In the genomic region with DNA sequence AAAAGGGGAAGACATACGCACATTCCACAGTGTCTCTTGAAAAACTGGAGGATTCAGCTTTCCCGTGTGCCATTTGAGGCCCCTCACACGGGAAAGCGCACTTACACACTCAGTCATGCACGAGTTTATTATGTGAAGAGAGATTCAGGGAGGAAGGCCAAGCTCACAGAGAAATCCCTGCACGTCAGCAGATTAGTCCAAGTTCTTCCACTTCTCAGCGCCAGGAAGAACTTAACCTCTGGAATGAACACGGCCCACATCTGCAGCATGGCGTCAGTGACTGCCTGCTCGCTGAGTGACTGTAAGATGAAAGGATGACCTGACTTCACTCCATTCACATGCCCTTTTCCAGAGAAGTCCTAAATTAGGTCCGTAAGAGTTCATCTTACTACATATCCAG, we compare ENCODE assay signal across 13 mouse cellular contexts. TPM values are rescaled to one million over a fixed set of nuclear protein-coding genes. Genes with fewer than 3 reads are reported as not detected.
DNase-seq lines count a peak whose midpoint lies in the region; ATAC-seq and TF ChIP-seq lines count a peak whose summit lies in the region.
"Had no signal": no experiment of that assay in that cellular context is flagged by ENCODE, and none has a peak within 500 bp of the region (broad histone marks: within the 10 kb centered on the region; RNA-seq: fewer than 3 reads in every experiment).

No protein-coding gene starts in this region.

- DNase-seq in limb, embryonic 14.5 days (ENCODE audit: low spot score), result peak; percentile 70
- DNase-seq in limb, embryonic 10.5 days (ENCODE audit: low spot score), result no peak
- DNase-seq in gastrocnemius, postnatal 10 days, result peak; percentile 20
- DNase-seq in kidney, postnatal 0 days (ENCODE audit: low spot score), result peak; percentile 24
- no peak for DNase-seq in right cerebral cortex, postnatal 36 days (ENCODE audit: low spot score in 2 of 2)
- DNase-seq in frontal cortex, postnatal 25 days (ENCODE audit: low spot score in 2 of 2), result no peak
- no peak for DNase-seq in left cerebral cortex, adult 9 months (ENCODE audit: low spot score in 2 of 2)
- DNase-seq: adrenal gland, adult 2 months; cerebellum, postnatal 36 days; thymus, postnatal 14 days had no signal

- H3K27ac ChIP-seq in limb, embryonic 14.5 days (replicated peaks; ENCODE audit: low read depth, low read length), result no peak overlapping the region
- H3K27ac ChIP-seq in limb, embryonic 10.5 days, result no peak overlapping the region
- no peak overlapping the region for H3K27ac ChIP-seq in kidney, postnatal 0 days
- peak overlapping the region; percentile 79 for H3K27ac ChIP-seq in stomach, embryonic 14.5 days (ENCODE audit: low read length)
- H3K27ac ChIP-seq: liver, embryonic 12.5 days; midbrain, embryonic 10.5 days had no signal

- WGBS in limb, embryonic 14.5 days, result 38% methylated on average over 11 of the region's 11 CpGs
- 71% methylated on average over 11 of the region's 11 CpGs for WGBS in limb, embryonic 10.5 days
- WGBS in kidney, postnatal 0 days, result 54% methylated on average over 11 of the region's 11 CpGs
- 42% methylated on average over 11 of the region's 11 CpGs for WGBS in stomach, embryonic 14.5 days

- TF ChIP-seq POLR2A in limb, embryonic 14.5 days (IDR thresholded peaks at IDR 0.05; ENCODE audit: borderline replicate concordance, extremely low read depth, insufficient read depth, insufficient read length), result no peak

- H3K9ac ChIP-seq in limb, embryonic 14.5 days (ENCODE audit: low read depth, low read length, severe bottlenecking), result no peak overlapping the region
- H3K9ac ChIP-seq in kidney, postnatal 0 days (ENCODE audit: low read depth, low read length), result no peak overlapping the region
- no peak overlapping the region for H3K9ac ChIP-seq in stomach, embryonic 14.5 days (replicated peaks; ENCODE audit: low read depth, low read length)
- H3K9ac ChIP-seq: liver, embryonic 12.5 days had no signal

- TF ChIP-seq CTCF in kidney, postnatal 0 days (IDR thresholded peaks at IDR 0.05; ENCODE audit: low read depth), result no peak

- H3K36me3 ChIP-seq in limb, embryonic 14.5 days (ENCODE audit: control insufficient read depth, insufficient read depth, low read length), result no peaks in the 10 kb centered on the region
- no peaks in the 10 kb centered on the region for H3K36me3 ChIP-seq in limb, embryonic 10.5 days
- no peaks in the 10 kb centered on the region for H3K36me3 ChIP-seq in kidney, postnatal 0 days (ENCODE audit: insufficient read depth, low read length)
- no peaks in the 10 kb centered on the region for H3K36me3 ChIP-seq in stomach, embryonic 14.5 days (ENCODE audit: control insufficient read depth, insufficient read depth, low read length)
- H3K36me3 ChIP-seq: liver, embryonic 12.5 days; midbrain, embryonic 10.5 days had no signal

- H3K27me3 ChIP-seq in limb, embryonic 14.5 days (ENCODE audit: control insufficient read depth, insufficient read depth, low read length), result peaks cover 5% of the 10 kb centered on the region; the same call in 1 of the 2 replicates
- H3K27me3 ChIP-seq in limb, embryonic 10.5 days (ENCODE audit: low read depth, poor library complexity, severe bottlenecking), result no peaks in the 10 kb centered on the region
- H3K27me3 ChIP-seq in kidney, postnatal 0 days (ENCODE audit: insufficient read depth, low read length), result no peaks in the 10 kb centered on the region
- H3K27me3 ChIP-seq in stomach, embryonic 14.5 days (ENCODE audit: control insufficient read depth, insufficient read depth, low read length), result no peaks in the 10 kb centered on the region
- H3K27me3 ChIP-seq: liver, embryonic 12.5 days had no signal

- no peak overlapping the region for H3K4me2 ChIP-seq in limb, embryonic 14.5 days (replicated peaks; ENCODE audit: low read depth, low read length, severe bottlenecking)
- H3K4me2 ChIP-seq in kidney, postnatal 0 days (ENCODE audit: low read length), result no peak overlapping the region
- H3K4me2 ChIP-seq in stomach, embryonic 14.5 days (replicated peaks; ENCODE audit: low read depth, low read length), result no peak overlapping the region
- H3K4me2 ChIP-seq: liver, embryonic 12.5 days had no signal

- no peak for ATAC-seq in limb, embryonic 14.5 days (ENCODE audit: low FRiP score, low read depth)
- no peak for ATAC-seq in kidney, postnatal 0 days (replicated peaks; ENCODE audit: low FRiP score, low read depth)
- ATAC-seq in stomach, embryonic 14.5 days (ENCODE audit: insufficient number of reproducible peaks, insufficient read depth, low FRiP score, low read depth), result peak; percentile 40; the same call in 1 of the 2 replicates
- ATAC-seq: liver, embryonic 12.5 days had no signal

- no peaks in the 10 kb centered on the region for H3K9me3 ChIP-seq in limb, embryonic 14.5 days (ENCODE audit: control insufficient read depth, low read length)
- H3K9me3 ChIP-seq in limb, embryonic 10.5 days (replicated peaks), result no peaks in the 10 kb centered on the region
- no peaks in the 10 kb centered on the region for H3K9me3 ChIP-seq in kidney, postnatal 0 days (replicated peaks; ENCODE audit: low read length)
- H3K9me3 ChIP-seq in stomach, embryonic 14.5 days (ENCODE audit: control insufficient read depth, low read depth, low read length), result no peaks in the 10 kb centered on the region
- H3K9me3 ChIP-seq: liver, embryonic 12.5 days; midbrain, embryonic 10.5 days had no signal

- H3K4me3 ChIP-seq in limb, embryonic 14.5 days (replicated peaks; ENCODE audit: low read length), result no peak overlapping the region
- H3K4me3 ChIP-seq in limb, embryonic 10.5 days, result no peak overlapping the region
- H3K4me3 ChIP-seq in kidney, postnatal 0 days (replicated peaks; ENCODE audit: low read depth, low read length), result no peak overlapping the region
- no peak overlapping the region for H3K4me3 ChIP-seq in stomach, embryonic 14.5 days (ENCODE audit: low read depth, low read length)
- H3K4me3 ChIP-seq: liver, embryonic 12.5 days; midbrain, embryonic 10.5 days had no signal

- H3K4me1 ChIP-seq in limb, embryonic 14.5 days (ENCODE audit: control insufficient read depth, insufficient read depth, low read length), result peaks cover 12% of the 10 kb centered on the region
- no peaks in the 10 kb centered on the region; the same call in 1 of the 2 replicates for H3K4me1 ChIP-seq in limb, embryonic 10.5 days
- no peaks in the 10 kb centered on the region for H3K4me1 ChIP-seq in kidney, postnatal 0 days (replicated peaks; ENCODE audit: insufficient read depth, low read length)
- H3K4me1 ChIP-seq in stomach, embryonic 14.5 days (ENCODE audit: control insufficient read depth, insufficient read depth, low read length), result peaks cover 31% of the 10 kb centered on the region
- H3K4me1 ChIP-seq: liver, embryonic 12.5 days had no signal

RNA-seq across cellular contexts. Expression of gene Dock9, which starts 43.5 kb away (rescaled TPM):
- polyA plus RNA-seq in limb, embryonic 14.5 days (2012; rRNA removed), result 18.4 and 19.7 TPM in 2 replicates
- 12.3 and 13.8 TPM in 2 replicates for polyA plus RNA-seq in limb, embryonic 14.5 days (2014; fragmentation: Nextera tagmentation; extraction: Ambion mirVana)
- 3.2 and 4.0 TPM in 2 replicates for polyA plus RNA-seq in limb, embryonic 10.5 days (2016; fragmentation: Nextera tagmentation; extraction: Ambion mirVana)
- 10 to 100 TPM; 28.3 to 35.0 TPM for total RNA-seq in gastrocnemius, postnatal 10 days (2021)
- polyA plus RNA-seq in kidney, postnatal 0 days (2015; fragmentation: Nextera tagmentation; extraction: Ambion mirVana), result 11.1 TPM in 2 replicates
- polyA plus RNA-seq in stomach, embryonic 14.5 days (2014; fragmentation: Nextera tagmentation; extraction: Ambion mirVana), result 25.3 and 28.0 TPM in 2 replicates

Comparison
In these comparisons a context has a peak if more than half of its experiments do, and no peak if none do; other contexts are left out.
1. DNase-seq: peak in limb, embryonic 14.5 days (single experiment), gastrocnemius, postnatal 10 days (single experiment) and kidney, postnatal 0 days (single experiment); none in limb, embryonic 10.5 days (single experiment), right cerebral cortex, postnatal 36 days (0 of 2), frontal cortex, postnatal 25 days (0 of 2) and left cerebral cortex, adult 9 months (0 of 2).